Mouse (Mus musculus) liver, postnatal 0 days (tissue): Measurements from ENCODE around the gene Tpt1.

Experiments used
- CTCF ChIP-seq: sonication (generic); IDR thresholded peaks from 2 replicates; pipeline ENCODE4 v1.5.1; 2016; ENCODE audit warnings: antibody characterized with exemption, low read depth
- EP300 ChIP-seq: IDR thresholded peaks from 2 replicates; pipeline ENCODE4 v1.6.1; 2016; ENCODE audit warnings: antibody characterized with exemption, low read depth, mild to moderate bottlenecking

DNA sequence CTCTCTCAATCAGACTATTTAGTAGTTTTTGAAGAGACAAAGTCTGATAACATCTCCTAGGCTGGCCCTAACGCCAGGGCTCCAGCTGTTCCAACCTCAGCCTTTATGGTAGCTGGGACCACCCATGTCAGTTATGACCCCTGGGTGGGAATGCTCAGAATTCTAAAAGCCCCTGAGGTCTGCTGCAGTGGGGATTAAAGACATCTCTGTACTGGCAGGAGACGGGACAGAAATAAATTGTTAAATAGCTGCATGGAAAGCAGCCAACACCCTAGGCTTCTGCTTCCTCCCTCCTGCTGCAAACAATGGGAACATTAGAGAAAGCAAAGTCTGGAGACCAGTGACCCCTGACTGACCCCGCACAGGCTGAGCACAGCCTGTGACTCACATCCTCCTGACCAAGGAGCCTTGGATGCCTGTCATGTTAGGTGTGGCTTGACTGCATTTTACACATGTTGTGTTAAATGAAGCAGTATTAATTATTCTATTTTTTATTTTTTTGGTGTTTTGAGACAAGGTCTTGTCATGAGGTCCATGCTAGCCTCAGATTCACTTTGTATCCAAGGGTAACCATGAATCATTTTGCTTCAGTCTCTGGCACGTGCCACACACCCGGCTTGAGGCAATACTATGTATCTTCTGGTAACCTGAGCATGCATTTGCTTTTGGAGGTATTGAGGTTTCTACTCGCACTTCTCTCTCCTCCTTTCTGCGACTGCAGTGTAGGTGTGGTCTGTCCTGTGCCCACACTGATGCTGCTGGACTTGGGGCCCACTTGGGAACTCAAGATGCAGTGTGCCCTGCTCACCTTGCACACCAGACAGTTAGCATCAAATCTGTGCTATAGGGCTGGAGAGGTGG, 18.9 kb downstream of the Tpt1 start:
- TF ChIP-seq CTCF (no peak), EP300 (peak; percentile 46; the same call in 1 of the 2 replicates)
